Mouse (Mus musculus) adrenal gland, postnatal 36 days (tissue): ENCODE results near the gene Rpl32. TPM values are rescaled to one million over a fixed set of nuclear protein-coding genes. Genes with fewer than 3 reads are reported as not detected.

Experiments used
- DNase-seq, 2 experiments: peaks; one replicate each; pipeline ENCODE4 v3.0.0; 2021; ENCODE audit warnings: mixed read lengths in 1 of 2
- long read RNA-seq, 2 experiments: library from polyadenylated mRNA; stranded (forward); transcript quantifications; one replicate each; pipeline ENCODE4 v2.0.0; 2021; ENCODE audit warnings: borderline sequencing depth in 2 of 2
- total RNA-seq, 2 experiments: library from RNA; stranded (reverse); gene quantifications; 2 replicates each; pipeline ENCODE4 v1.2.3; 2021

The Rpl32 gene
- total RNA-seq: 1,000 to 10,000 TPM; 1,143 to 1,221 TPM
- long read RNA-seq, experiment 1, transcript Rpl32-201 (4 exons, 517 nt): major isoform, 663 of 798 reads
- long read RNA-seq, experiment 1, transcript Rpl32-202 (3 exons, 906 nt): minor isoform, 18 of 798 reads
- long read RNA-seq, experiment 1, partial matches to known transcripts: 114 of 798 reads
- long read RNA-seq, experiment 1, other reads (novel, unspliced or antisense): 3 of 798 reads
- long read RNA-seq, experiment 2, transcript Rpl32-202 (3 exons, 906 nt): minor isoform, 9 of 330 reads
- long read RNA-seq, experiment 2, transcript Rpl32-201 (4 exons, 517 nt): major isoform, 310 of 330 reads
- long read RNA-seq, experiment 2, partial matches to known transcripts: 10 of 330 reads
- long read RNA-seq, experiment 2, other reads (novel, unspliced or antisense): 1 of 330 reads

GRCm38 (mm10) chr6:115808488-115809231 lies at the start of gene Rpl32:
Gene Rpl32, minus strand, starts transcription at chr6:115808747.
- DNase-seq: peak; percentile 87 to 88

GRCm38 (mm10) chr6:115856361-115856745 lies 47.8 kb upstream of the Rpl32 start:
- DNase-seq: peak in 1 of 2 experiments; percentile 24

GRCm38 (mm10) chr6:115855733-115856360 lies 47.3 kb upstream of the Rpl32 start:
- no peak for DNase-seq

- peak in 1 of 2 experiments; percentile 16 for DNase-seq
These were observed 45.9 kb upstream of the Rpl32 start for GRCm38 (mm10) chr6:115854432-115854831.

- no peak for DNase-seq
These were observed 45.4 kb upstream of the Rpl32 start for GRCm38 (mm10) chr6:115853985-115854384.

- peak; percentile 99 for DNase-seq
These were observed 44.7 kb upstream of the Rpl32 start, which contains the start of the genes Mbd4 and Ift122 for GRCm38 (mm10) chr6:115853091-115853813. Gene Mbd4, minus strand, starts transcription at chr6:115853371. Gene Ift122, plus strand, starts transcription at chr6:115853470.

GRCm38 (mm10) chr6:115852446-115853090 lies 44.0 kb upstream of the Rpl32 start:
- DNase-seq: no peak

GRCm38 (mm10) chr6:115848598-115849304 lies 40.2 kb upstream of the Rpl32 start:
- DNase-seq: no peak

GRCm38 (mm10) chr6:115846640-115847411 lies 38.3 kb upstream of the Rpl32 start:
- DNase-seq: peak; percentile 52 to 72

GRCm38 (mm10) chr6:115845006-115845405 lies 36.5 kb upstream of the Rpl32 start:
- DNase-seq: no peak

- no peak for DNase-seq
These were observed 30.2 kb upstream of the Rpl32 start for GRCm38 (mm10) chr6:115838745-115839144.

- peak; percentile 78 to 81 for DNase-seq
These were observed 29.6 kb upstream of the Rpl32 start, which contains the start of gene Efcab12 for GRCm38 (mm10) chr6:115838161-115838597. Gene Efcab12, minus strand, starts transcription at chr6:115838412.

- DNase-seq: no peak
These were observed 25.3 kb upstream of the Rpl32 start for GRCm38 (mm10) chr6:115833861-115834260.

GRCm38 (mm10) chr6:115832152-115832850 lies 23.8 kb upstream of the Rpl32 start:
- no peak for DNase-seq

GRCm38 (mm10) chr6:115830779-115831601 lies 22.4 kb upstream of the Rpl32 start:
- DNase-seq: no peak

- DNase-seq: peak; percentile 60 to 78
These were observed 15.4 kb upstream of the Rpl32 start for GRCm38 (mm10) chr6:115823850-115824464.

GRCm38 (mm10) chr6:115821216-115821993 lies 12.9 kb upstream of the Rpl32 start:
- no peak for DNase-seq
